Mouse (Mus musculus): ENCODE measurements around the gene Trappc6a.

The Trappc6a gene

DNA sequence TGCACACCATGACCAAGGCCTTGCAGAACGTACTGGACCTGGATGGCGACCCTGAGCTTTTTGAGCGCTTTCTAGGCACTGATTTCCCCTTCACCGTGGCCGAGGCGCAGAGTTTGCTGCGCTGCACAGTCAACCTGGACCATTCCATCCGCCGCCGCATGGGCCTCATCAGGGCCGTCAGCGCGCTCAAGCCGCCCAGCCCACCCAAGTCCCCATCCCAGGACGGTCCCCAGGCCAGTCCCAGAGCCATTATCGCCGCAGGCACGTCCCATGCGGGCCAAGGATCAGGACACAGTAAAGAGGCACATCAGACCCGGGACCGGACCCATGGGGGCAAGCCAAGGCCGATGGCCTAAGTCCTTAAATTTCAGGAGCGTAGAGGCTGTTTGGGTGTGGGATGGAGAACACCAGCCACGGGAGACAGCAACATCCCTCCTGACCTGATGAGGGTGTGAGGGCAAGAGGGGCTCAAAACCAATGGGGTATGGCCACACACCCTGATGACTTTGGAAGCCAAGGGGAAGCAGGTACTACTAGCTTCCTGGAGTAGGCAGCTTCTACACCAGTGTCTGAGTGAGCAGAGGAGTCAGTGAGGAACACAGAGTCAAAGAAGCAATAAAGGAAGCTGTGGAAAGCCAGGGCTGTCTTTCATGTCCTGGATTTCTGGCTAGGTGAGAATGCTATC lies 16.4 kb downstream of the Trappc6a start:
- DNase-seq: no peak

DNA sequence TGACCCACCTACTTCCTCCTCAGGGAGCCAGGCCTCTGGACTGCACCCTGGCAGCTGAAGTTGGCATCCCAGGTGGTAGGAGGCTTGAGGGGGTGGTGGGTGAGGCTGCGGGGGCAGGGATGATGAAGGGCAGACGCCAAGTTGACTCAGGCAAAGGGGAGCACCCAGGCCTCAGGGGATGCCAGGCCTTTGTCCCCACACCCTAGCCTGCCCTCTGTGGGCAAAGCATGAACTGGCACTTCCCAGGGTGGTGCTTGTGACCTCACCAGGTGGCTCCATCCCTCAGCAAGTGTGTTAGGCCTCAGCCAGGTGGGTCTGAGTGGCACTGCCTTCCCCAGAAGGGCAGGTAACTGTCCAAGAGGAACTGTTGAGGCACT lies 16.9 kb downstream of the Trappc6a start:
- no peak for DNase-seq

DNA sequence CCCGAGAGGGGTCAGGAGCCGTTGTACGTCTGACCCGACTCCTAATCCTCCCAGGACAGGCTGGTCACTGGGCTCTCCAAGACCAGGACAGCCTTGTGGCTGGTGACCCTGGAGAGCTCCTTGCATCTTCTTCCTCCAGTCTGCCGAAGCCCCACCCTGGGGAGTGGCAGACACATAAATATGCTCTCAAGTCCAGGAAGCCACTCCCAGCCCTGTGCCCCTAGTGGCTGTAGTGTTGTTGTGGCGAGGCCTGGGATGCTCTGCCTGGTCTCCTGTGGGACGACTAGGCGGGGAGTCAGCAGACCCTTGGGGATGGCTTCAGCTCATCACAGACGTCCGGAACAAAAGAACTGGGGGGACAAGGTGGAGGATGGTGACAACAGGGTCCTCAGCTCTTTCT lies 22.9 kb downstream of the Trappc6a start:
- DNase-seq: no peak

DNA sequence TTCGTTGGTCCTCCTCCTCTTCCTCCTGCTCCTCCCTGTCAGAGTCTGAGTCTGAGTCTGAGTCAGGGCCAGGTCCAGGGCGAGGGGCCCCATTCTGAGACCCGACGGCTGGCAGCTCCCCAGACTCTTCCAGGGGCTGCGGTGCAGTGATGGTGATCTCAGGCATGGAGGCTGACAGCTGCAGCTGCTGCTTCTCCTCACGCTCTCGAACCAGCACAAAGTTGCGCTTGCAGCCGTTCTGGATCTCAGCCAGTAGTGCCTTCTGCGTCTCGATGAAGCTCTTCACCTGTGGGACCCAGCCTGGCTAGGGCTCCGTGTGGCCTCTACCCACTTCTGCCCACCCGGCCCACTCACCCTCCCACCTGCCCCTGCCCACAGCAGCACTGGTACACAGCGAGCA lies 24.0 kb downstream of the Trappc6a start:
- DNase-seq: no peak

DNA sequence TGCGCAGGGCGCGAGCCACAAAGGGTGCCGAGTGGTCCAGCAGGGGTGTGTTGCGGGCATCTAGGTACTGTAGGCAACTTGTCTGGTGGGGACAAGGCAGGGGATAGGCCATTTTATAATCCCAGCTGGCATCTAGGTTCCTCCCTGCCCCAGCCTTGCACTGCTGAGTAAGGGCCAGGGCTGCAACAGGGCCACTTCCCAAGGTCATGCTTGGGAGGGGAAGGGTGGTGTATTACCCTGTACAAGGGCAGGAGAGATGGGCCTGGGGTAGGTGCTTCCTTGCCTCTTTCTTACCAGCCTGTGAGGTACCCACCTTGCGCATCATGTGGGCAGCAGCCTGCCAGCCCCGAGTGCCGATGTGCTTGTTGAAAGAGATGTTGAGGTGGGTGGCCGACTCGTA lies 26.5 kb downstream of the Trappc6a start:
- no peak for DNase-seq

DNA sequence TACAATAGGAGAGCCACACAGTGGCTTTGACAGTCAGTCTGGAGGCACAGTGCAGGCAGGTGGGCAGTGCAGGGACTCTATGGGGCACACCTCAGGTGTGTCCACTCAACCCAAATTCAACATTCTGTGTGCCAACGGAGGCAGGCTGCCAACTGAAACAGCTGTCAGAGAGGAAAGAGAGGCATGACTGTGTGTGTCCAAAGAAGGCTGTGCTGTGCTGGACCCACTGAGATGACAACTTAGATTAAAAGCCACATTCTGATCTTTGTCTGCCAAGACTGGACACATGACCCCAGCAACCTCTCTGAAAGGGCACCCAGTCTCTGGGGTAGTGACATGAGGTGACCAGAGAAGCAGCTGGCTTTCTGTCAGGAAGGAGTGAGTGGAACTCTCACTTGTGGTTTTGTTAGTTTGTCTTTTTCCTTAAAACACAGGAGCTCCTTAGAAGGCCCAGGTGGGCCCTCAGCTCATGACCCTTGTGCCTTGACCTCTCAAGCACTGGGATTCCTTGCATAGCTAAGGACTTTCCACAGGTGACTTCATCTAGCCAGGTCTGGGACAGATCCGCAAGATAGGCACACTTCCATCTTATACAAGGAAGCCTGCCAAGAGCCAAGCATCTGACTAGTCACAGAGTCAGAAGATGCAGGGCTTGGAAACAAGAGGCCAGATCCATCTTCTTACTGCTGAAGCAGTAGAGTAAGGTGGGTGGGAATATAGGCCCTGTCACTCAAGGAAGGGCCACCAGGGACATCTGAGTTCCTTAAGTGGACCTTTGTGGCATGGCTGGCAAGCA lies 32.8 kb downstream of the Trappc6a start:
- no peak for DNase-seq

DNA sequence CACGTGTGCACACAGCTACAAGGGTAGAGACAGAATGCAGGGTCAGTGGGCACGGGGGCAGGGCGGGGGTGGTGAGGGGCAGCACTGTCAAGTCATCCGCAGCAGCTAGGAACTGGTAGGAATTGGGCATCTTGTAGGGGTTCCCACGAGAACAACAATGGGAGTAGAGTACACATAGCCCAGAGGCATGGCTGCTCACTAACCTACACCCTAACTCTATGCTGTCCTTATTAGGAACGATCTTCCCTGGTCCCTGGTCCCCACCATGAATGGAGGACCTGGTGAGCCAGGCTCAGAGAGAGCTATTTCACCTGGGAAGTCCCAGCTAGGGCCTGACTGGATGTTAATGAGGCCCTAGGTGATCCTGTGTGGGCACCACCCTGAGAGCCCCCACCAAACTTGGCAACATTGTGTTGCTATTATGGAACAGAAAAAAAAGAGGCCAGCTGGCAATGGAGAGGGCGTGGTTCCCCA lies 33.5 kb downstream of the Trappc6a start:
- DNase-seq: no peak

DNA sequence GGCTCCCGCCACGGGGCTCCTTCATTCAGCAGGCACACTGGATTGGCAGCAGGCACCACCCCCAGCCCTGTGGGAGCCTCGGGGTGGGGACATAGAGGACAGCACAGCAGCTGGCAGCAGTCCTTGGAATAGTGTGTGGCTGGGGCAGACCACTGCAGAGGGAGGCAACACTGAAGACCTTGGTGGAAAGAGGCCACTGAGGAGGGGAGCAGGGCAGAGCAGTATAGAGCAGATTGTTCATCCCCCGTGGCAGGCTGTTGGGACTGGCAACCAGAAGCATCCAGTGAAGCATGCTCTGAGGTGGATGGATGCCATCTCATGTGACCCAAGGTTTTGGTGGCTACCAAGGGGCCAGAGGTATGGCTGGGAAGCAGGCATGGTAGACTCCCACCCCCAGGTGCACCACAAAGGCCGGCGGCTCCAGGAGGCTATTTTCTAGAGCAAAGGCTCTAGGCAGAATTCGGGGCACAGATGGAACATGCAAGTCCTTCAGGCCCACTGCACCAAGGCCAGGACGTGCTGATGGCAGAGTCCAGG lies 34.0 kb downstream of the Trappc6a start:
- no peak for DNase-seq

DNA sequence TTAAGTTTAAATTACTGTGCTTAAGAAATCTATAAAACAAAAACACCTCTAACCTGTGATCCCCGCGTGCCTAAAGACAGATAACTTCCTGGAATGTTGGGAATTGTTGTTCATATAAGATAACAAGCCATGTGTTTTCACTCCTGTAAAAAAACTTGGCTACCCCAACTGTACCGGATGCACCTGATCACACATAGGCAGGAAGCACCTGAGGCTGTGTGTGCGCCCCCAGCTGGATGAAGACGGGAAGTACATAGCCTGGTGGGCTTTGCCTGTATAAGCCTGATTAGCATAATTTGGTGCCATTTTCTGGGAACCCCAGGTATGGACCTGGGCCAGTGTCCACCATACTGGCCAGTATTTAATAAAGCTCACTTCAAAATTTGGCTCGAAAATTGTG lies 35.4 kb downstream of the Trappc6a start:
- DNase-seq: no peak

DNA sequence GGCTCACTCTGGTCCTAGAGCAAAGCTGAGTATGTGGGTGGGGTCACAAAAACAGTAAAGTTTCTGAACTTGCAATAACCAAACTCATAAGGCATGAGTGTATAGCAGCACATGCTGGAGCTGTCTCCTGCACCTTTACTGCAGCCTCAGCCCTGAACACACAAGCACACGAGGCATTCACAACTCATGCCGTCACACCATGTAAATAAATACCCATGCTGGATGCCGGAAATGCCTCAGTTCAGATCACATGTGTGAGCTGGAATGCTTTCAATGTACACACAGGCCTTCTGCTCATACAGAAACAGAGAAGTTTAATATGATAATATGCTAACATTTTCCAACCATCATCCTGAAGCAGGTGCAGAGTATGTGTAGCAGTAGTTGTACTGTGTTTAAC lies 37.8 kb downstream of the Trappc6a start:
- DNase-seq: no peak

DNA sequence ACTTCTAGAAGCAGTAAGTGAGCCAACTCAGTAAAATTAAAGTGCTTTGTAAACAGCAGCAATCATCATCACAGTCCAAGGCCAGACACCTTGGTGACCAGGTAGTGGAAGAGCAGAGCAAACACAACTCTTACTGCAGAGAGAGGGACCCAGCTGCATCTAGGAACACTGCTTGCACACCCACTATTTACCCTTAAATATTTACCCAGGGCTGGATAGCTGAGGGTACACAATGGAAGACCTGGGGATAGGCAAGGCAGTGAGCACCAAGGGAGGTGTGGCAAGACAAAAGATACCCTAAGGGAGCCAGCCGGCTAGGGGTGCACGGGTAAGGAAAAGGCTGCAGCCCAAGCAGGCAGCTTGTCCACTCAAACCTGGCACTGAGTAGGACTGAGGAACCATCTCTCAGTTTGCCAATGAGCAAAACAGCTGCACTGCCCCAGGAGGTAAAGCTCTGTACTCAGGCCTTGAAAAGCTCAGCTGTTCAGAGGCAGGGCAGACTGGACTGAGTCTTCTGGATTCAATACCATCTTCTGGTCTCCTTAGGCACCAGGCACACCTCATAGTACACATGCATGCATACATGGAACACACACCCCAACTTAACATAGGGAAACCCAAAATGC lies 39.3 kb downstream of the Trappc6a start:
- DNase-seq: no peak

DNA sequence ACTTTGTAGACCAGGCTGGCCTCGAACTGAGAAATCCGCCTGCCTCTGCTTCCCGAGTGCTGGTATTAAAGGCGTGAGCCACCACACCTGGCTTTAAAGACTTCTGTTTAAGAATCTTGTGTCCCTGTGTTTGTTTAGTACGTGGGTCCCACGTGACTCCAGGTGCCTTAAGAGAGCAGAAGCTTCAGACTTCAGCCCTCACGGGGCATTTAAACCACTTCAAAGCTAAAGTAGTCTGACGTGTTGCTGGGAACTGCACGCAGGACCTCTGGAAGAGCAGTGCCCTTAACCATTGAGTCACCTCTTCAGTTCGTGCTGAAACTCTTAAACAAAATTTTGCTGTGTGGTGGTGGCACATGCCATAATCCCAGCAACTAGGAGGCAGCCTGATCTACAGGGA lies 41.2 kb downstream of the Trappc6a start:
- DNase-seq: no peak

DNA sequence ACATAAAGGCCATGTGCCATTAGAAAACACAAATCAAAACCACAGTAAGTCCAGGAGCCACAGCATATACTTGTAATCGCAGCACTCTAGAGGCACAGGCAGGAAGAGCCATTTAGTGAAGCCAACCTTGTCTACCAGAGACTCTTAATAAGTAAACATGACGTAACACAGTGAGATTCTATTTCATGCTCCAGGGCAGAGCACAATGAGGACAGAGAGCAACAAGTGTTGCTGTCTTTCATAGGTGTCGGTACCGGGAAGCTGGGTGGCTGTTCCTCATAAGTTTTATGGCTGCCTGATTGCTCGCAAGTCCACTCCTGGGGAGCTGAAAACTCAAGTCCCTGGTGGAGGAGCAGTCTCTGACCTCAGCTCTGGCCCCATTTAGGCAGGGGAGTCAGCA lies 43.4 kb downstream of the Trappc6a start:
- DNase-seq: no peak

DNA sequence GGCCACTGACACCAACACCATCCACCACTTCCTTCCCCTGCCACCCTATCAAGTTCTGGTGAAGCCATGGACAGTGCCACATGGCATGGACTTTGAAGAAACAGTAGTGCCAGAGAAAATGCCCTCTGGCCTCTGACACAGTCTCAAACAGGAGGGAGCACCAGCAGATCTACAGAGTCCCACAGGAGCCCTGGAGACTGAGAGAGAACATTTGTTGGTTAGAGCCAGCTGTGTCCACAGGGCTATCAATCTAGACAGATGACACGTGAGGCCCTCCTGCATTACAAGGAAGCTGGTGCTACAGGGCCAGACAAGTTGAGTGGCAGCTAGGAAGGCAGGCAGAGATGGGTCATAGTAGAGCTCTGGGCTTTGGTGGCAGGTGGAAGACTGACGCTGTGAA lies 44.2 kb downstream of the Trappc6a start:
- DNase-seq: no peak

DNA sequence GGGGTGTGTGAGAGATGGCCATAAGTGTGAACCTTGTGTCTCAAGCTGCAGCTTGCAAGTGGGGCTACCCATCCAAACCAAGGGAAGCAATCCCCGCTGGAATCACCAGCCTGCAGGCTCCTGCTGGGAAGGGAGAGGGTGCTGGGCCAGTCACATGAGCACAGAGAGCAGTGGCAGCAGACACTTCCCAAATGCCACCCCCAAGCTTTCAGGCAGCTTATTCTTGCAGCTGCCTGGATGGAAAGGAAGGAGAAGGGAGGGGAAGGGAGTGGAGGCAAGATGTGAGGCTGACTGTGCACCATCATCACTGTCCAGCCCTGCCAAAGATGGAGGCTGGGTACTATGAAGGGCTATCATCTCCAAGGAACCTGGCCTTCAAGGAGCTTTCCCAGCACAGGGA lies 46.0 kb downstream of the Trappc6a start:
- DNase-seq: no peak

DNA sequence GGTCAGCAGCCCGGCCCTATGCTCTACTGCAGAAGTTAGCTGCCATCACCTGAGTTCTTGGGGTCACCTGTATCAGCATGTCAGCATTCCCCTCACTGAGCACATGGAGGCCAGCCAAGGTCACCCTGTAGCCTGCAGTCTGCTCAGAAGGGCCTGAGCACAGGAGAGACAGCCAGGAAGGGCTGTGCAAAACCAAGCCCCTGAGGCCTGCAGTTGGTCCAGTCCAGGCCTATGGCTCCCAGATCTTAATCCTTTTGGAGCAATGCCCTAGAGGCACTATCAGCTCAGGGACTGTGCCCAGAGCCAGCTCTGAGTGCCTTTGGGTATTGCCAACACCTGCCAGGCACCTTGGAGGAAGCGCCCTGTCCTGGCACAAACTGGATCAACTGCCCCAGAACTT lies 48.9 kb downstream of the Trappc6a start:
- no peak for DNase-seq

DNA sequence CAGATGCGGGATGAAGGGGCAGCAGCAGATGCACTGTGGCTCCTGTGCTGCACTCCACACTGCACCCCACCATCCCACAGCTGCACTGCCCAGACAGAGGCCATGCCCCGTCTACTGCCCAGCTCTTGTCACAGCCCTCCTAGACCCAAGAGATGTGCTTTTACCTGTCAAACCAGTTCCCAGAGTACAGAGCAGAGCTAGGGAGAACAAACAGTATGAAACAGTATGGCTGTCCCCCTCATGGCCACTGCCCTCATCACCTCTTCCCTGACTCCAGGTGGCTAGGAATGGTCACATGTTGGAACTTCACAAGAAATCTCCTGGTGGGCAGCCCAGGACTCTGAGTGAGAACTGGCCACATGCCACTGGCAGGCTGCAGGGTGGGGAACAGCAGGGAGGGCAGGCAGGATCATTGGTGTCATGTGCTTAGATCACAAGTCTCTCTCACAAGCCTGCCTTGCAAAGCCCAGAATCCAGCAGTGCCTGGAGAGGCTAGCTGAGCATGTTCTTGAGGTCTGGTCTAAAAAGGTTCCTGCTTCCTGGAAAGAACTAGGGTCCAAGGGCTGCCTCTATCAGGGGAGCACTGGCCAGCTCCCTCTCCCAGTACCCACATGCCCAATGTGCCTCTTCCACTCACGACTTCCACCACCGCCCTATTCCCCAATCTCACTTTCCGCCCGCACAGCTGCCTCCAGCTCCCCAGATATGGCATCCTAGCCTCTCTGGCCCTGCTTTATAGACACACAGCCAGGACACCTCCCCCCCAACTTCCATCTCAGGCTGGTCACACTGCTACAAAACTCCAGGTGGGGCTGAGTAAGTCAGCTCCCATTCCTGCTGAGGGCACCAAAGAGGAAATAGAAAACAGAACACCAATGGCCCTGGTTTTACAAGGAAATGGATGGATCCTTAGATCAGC lies 50.0 kb downstream of the Trappc6a start:
- DNase-seq: no peak

DNA sequence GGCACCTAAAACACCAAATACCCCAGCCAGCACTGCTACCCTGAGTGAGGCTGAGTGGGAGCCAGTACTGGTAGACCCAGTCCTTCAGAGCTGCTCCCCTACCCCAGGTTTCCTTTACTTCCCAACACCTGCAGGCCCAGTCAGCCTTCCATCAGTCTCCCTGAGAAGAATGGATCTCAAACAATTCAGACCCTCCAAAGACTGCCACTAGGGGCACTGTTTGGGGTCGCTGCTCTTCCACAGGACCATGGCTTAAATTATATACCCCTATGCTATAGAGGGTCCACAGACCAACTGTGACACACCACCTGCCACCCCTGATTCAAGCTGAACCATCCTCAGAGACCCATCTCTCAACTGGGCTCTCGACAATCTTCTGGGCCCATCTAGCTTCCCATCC lies 50.8 kb downstream of the Trappc6a start:
- no peak for DNase-seq

DNA sequence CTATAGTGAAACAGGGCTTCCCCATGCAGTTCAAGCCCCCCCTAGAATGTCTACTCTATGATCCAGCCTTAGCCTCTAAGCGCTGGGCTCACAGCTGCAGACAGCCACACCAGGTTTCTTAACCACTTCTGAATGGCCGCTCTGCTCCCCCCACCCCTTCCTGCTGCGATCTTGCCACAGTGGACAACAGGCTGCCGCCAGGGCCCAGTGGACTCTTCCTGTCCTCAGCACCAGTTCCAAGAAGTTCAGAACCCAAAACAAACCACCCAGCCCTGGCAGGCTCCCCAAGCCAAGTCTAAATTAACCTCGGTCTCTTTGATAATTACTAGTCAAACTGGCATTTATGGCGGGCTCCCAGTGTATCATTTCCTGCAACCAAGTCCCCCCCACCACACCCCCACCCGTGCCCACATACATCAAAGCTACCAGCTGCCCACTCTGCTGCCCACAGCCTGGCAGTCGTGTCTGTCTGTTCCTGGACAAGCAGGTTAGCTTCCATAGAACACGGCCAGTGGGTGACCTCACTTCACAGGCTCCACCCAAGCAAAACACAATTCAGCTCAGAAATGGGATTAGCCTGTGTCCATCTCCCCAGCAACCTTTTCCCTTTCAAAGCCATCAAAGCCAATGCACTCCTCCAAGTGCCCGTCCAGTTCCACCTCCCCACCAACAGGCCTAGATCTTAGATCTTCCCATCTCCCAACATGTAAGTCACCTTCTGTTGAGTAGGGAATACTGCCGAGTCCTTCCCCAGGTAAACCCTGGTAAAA lies 52.5 kb downstream of the Trappc6a start:
- DNase-seq: no peak

DNA sequence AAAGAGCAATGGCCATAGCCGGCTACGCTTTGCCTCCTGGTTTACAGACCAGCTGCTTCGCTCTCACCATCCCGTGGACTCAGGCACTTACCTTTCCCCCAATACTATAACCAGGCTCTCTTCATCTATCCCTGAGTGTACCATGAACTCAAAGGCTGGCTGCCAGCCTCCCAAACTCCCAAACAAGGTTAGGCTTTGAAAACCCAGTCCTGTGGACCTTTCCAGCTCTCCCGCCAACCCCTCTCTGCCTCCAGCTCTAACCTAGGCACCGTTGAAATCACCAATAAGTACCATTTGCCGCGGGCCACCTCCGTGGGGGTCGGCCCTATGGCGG lies 53.2 kb downstream of the Trappc6a start:
- no peak for DNase-seq

DNA sequence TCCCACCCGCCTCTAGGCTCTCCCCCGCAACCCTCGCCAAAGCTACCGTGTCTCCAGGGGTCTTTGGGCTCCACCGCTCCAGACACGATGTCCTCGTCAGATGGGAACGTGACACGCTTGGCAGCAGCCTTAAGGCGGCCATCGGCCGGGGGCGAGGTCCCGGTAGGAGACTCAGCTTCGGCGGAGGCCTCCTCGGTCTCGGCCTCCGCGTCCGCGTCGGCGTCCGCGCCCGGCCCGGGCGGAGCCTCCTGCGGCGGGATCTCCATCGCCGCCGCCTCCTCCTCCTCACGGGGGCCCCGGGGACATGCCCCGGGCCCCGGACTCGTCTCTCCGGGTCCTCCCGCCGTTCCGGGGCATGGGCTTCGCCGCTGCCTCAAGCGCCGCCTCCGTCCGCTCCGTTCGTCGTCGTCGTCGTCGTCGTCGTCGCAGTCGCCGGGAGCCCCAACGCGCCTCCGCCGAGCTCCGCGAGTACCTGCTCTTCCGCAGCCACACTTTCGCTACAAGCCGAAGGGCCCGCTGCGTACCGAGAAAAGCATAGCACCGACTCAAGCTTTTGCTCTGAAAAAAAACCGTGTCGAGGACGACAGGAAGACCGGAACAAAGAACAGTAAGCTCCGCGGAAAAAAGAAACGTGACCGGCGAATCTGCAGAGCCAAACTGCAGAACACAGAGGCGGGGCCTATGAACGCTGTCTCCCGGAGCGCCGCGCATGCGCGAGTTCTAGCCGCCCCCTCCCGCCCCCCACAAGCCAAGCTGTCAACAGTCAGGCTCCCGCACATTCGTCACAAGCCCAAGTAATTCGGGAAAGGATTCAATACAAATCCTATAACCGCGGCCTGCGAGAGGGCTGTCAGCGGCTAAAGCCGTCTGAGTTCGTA lies 53.8 kb downstream of the Trappc6a start:
- peak; percentile 98 for DNase-seq

Data from right cerebral cortex, postnatal 4 days (tissue).